Mouse (Mus musculus): Measurements from ENCODE around the gene Fanca.
A peak's percentile ranks its signal among the peaks of the same experiment; 100 is the strongest.
"Not testable (repeated sequence)": the region's sequence is repeated elsewhere in the genome, so short reads cannot be mapped to it uniquely, and the experiment has no call there.

Fanca gene

DNA sequence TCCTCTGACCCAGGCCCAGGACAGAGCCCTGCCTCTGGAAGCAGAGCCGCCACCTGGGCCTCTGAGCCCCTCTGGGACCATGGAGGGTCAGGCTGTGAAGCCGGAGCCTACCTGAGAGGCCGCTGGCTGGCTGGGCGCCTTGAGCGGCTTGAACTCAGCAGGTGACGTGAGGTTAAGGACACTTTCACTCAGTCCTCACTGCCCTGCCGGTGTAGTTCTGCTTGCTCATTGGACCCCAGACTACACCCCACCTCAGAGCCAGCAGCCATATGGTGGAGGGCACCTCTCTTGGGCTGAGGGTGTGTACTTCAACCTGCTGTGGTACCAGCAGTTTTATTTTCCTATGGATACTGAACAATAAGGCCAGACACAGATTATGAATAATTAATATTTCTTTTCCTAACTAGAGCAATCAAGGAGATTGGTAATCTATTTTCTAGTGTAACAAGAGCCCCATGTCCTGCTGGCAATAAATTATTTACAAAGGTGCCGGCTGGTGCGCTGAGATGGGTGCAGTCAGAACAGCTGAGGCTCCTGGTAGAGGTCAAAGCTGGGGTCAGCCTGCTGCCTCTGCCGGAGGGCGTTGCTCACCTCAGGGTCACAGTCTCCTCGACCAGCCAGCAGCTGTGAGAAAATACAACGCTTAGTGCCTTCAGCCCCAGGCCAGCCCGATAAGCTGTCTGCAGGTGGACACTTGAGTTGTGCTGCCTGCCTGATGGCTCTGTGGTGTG, 50.3 kb downstream of the Fanca start:
- no peak for DNase-seq

DNA sequence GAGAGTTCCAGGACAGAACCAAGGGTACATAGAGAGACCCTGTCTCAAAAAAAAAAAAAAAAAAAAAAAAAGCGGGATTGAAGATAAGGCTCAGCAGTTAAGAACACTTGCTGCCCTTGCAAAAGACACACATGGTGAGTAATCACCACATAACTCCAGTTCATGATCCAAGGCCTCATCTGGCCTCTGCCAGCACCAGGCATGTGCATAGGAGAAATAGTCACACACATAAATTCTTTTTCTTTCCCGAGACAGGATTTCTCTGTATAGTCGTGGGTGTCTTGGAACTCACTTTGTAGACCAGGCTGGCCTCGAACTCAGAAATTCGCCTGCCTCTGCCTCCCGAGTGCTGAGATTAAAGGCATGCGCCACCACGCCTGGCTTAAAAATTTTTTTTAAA, 60.8 kb downstream of the Fanca start:
- not testable (repeated sequence) for DNase-seq

DNA sequence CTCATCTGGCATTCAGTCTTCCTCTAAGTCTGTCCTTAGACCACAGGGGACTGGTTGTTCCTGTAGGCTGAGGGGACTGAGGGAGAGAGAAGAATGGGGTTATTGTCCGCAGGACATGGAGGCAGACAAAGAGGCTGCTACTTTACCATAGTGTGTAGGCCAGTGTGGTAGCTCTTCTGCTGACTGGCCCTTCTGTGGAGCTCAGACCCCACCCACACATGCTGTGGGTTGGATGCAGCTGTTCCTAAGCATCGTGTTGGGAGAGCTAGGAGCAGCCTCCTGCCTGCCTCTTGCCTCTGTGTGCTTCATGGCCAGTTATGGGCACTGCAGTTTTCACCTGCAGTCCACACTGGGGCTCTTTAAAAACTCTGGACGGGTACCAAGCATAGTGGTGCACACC, 61.3 kb downstream of the Fanca start:
- no peak for DNase-seq

DNA sequence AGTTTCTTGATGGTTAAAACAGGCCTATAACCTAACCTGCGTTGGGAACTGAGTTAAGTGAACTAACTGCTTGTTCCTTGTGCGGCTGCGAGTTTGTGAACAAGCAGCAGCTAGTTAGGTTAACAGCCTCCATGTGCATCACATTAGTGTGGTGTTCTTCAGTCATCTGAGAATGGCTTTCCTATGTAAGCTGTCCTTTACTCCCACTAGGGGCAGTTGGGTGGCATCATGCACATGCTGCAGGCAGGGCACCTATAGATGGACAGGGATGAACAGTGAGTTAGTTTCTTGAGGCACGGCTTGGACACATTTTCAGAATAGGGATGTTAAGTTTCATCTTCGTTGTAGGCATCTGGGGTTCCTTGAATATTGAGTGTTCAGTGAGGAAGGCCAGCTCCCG, 63.2 kb downstream of the Fanca start:
- no peak for DNase-seq

DNA sequence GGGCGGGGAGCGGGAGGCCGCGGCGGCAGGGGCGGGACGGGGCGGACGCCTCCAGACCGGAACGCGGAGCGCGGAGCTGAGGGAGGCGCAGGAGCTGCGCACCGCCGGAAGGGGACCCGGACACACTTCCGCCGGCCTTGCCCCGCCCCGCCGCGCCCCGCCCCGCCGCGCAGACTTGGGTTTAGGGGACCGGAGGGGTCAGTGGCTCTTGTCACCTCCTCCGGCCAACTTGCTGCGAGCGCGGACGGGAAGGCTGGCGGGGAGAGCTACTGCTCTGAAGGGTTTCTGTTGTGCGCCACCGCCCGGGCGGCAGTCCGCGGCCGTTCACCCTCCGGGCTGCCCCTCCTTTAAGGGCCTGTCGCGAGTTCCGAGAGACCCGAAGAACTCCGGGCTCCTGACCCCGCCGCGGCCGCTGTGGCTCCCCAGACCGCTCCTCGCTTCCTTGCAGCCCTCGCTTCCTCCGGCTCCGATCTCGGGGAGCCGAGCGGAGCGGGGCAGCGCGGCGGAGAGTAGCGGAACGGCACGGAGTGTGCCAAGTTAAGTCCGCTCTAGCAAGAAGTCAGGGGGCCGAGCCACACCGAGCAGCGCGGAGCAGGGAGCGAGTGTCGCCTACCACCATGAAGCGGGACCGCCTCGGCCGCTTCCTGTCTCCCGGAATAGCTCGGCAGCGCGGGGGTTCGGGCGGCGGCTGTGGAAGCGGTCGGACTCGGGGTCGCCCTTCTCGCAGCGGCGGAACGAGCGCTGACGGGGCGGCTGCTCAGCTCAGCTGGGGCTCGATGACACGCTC, 64.1 kb downstream of the Fanca start, which contains the start of the genes Zfp276 and Vps9d1:
TSS of gene Zfp276 (plus strand) at position 97 of the 787 bp plus-strand sequence.
TSS of gene Vps9d1 (minus strand) at position 250 of the 787 bp plus-strand sequence.
- peak; percentile 68 for DNase-seq

DNA sequence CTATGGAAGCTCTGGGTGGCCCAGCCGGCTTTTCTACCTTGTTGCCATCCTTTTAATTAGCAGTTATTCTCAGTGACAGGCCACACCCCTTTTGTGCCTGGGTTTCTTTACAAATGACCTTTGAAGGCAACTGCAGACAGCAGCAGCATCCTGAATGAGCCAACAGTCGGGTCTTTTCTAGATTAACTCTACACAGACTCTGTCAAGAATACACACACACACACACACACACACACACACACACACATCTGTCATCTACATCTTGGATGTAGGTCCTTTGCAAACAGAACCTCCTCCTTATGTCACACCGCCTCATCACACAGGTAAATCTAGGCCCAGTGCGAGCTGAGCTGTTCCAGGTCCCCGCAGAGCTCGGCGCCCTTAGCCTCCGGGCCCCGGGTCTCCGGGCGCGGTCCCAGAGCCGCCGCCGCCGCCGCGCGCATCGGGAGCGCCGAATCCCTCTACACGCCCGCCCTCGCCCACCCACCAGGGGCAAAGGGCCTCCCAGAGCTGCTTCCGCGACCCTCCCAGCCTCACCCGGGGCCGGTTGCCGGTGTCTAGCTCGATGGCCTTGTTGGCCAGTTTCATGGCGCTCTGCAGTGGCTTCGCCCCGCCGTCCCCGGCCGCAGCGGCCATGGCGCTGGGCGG, 64.8 kb downstream of the Fanca start:
- DNase-seq, result no peak

DNA sequence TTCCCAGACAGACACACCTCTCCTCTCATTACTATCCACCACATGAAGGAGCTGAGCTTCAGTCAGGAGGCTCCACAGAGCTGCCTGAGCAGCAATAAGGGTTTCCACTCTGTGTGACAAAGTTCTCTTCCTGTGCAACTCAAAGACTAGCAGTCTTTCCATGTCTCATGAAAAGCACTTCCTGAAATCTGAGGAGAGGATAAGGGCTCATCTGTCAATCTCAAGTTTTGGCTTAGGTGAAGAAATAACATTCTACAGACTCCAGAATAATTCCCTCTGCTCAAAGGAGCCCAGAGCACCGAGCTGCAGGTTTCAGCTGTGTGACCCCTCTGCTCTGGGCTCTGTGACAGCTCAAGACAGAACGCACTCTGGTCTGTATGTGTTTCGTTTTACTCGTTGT, 65.5 kb downstream of the Fanca start:
- DNase-seq, result no peak

DNA sequence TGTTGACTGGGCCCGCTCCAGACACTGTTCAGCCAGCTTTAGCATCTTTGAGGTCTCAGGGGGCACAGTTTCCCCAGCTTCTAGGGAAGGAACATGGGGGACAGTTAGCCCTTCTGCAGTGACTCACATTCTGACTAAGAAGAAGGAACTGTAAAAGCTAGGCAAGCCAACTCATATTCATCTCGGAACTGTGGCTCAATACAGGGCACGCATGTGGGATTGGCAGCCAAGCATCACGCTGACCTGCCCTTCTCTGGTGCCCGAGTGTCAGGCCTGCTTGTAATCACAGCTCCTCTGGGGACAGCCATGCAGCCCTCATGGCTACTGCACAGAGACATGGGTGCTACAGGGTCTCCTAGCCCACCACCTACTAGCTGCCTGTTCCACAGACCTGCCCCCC, 67.4 kb downstream of the Fanca start:
- DNase-seq, result no peak

DNA sequence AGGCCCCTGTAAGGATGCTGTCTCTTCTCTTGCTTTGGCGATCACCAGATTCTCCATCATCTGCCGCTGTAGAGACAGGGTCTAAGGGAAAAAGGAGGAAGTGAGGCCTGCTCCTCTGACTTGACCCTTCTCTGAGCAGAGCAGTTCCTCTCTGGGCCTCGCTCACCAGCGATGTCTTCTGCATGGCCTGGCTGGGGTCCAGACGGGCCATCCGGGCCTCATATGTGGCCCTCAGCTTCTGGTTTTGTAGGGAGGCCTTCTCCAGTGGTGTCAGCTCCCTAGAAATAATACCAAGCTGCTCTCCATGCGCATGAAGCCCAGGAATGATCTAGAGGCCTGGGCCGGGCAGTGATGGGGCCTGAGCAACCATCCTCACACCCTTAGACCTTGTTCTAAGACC, 69.8 kb downstream of the Fanca start:
- DNase-seq, result no peak

DNA sequence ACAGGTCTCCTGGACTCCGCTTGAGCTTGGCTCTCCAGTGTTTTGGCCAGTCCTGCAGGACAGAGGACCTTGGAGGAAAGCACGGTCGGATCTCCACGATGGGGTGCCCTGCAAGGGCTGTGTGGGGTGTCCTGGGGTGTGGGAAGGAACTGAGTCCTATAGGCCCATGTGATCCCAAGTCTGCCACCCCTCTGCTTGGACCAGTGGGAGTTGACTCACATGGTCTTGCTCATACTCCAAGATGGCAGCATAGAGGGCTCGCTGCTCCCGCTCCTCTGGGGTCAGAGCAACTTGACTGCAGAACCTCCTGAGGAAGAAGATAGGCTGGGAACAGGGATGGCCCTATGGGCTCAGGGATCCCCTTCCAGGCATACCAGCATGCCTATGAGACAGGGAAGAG, 70.6 kb downstream of the Fanca start:
- no peak for DNase-seq

DNA sequence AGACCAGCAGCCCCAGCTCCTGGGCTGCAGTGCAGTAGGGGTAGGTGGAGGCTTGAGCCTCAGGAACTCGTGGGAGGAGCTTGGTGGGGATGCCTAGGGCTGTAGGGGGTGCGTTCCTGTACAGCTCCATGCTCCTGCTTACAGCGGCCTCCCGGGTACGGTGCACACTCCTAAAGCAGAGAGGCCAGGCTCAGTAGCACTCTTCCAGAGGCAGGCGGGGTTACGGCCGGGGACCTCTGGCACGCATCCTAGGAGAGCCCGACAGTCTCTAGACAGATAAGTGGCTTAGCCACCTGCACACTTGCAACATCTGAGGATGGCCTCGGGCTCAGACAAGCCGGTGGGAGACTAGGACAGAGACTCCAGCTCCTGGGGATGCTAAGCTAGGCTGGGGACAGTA, 72.8 kb downstream of the Fanca start:
- DNase-seq, result no peak

DNA sequence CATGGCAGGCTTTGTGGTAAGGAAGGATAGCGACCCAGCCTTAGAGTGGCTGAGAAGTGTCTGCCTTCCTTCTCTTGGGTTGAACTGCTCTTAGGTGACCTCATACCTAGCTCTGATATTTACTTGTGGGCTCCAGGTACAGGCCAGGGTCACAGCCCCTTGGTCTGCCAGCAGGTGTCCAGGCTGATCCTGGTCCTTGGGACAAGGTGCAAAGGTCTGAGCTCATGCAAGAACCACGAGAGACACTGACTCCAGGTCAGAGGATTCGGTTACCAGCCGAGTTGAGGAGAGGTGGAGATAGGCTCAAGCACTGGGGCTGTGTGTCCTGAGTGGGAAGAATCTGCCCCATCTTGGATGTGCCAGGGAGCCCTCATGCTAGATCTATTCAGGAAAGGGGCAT, 74.0 kb downstream of the Fanca start:
- DNase-seq, result no peak

DNA sequence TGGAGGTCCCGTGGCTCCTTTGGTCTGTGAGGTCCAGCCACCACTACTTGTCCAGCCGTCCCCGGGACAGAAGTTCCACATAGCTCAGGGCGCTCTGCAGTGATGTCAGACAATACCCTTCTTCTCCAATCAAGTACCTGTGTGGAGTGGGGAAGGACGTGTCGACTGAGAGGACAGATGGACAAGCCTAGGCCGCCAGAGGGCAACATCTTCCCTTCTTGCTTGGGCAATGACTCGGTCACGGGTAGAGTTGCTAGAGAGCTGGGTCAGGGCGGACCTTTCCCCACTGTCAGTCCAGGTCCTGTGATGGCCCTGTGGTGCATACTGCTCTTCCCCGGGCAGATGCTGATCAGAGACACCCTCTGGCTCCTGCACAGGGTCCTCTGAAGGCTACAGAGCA, 75.3 kb downstream of the Fanca start:
- no peak for DNase-seq

DNA sequence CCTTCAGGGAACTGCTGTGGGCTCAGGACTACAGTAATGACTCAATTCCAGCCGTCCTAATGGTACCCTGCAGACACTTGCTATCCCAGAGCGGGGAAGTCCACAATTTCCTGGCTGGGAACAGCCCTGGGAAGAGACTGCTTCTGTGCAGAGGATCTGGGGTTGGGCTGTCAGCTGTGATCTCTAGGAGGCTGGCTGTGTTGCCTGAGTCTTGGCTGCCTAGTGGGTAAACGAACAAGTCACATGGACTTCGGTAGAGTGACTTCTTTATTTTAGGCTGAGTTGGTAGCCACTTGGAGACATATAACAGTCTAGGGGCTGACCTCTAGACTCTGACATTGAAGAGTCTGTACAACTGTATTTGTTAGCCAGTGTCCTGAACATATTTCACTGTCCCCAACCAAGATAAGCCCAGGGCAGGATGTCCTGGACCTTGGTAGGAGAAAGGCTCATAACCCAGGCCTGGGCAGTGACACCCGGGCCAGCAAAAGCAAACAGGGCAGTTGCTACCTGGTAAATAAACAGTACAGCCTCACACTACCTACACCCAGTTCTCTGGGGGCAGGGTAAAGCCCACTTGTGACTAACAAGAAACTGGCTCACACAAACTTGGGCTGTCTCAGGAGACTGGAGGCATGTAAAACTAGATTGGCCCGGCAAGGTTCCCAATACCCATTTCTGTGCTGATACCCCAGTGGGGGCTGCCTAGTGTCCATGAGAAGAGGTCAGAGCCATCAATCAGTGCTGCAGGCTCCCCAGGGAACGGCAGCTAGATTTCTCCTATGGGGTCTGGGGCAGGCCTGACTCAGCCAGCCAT, 76.1 kb downstream of the Fanca start:
- no peak for DNase-seq

DNA sequence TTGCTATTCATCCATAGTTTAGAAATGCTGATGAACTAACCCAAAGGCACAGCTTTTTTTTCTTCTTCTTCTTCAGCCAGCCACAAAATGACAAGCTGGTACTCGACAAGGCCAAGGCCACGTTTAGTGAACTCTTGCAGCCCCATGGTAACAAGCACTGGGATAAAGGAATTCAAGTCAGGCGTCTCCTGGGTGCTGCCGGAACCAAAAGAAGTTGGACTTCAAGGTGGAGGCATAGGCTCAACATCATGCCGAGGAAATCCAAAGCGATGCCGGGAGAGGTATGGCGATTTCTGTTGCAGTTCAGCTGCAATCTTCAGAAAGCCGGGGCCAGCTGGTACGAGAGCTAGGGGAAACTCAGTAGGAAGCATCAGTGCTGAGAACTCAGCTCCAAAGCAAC, 79.0 kb downstream of the Fanca start:
- no peak for DNase-seq

DNA sequence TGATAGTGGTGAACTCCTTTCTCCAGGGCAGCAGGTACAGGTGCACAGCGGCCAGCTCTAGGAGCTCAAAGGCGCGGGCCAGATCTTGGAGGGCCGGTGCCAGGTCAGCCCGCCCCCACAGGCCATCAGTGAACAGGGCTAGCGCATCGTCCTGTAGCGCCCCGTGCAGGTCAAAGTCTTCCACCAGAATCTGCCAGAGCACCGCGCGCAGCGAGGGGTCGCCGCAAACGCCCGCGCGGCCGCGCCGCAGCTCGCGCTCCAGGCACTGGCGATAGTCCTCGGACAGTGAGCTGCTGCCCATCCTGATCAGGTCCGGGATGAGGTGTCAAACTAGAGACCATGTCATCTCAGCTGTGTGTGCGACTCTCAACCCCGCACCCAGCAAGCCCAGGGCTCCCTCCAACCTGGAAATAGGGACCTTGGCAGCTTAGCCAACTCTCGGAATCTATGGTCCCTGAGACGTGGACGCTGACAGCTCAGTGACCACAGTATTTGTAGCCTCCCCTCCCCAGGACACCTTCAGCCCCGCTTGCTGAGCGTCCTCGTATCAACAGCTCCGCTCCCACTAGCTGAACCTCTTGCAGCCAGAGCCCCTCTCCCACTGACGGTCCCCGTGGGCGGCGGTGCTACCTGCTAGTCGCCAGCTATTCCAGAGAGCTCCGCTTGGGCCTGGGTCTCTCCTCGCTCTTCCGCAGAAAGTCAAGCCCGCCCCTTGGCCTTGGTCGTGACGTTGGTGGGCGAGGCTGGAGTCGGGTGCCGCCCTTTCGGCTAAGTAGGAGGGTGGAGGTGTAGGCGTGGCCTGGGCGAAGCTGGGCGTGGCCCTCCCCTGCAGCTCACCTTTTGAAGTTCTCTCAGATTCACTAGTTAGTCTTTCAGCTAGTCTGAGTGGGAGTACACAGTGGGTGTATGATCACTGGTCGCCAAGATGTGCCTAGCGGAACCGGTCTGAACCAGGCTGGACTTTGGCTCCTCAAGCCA, 82.6 kb downstream of the Fanca start, which contains the start of gene Spata2l:
TSS of gene Spata2l (minus strand) at position 714 of the 978 bp plus-strand sequence.
- peak; percentile 90 to 91 for DNase-seq

DNA sequence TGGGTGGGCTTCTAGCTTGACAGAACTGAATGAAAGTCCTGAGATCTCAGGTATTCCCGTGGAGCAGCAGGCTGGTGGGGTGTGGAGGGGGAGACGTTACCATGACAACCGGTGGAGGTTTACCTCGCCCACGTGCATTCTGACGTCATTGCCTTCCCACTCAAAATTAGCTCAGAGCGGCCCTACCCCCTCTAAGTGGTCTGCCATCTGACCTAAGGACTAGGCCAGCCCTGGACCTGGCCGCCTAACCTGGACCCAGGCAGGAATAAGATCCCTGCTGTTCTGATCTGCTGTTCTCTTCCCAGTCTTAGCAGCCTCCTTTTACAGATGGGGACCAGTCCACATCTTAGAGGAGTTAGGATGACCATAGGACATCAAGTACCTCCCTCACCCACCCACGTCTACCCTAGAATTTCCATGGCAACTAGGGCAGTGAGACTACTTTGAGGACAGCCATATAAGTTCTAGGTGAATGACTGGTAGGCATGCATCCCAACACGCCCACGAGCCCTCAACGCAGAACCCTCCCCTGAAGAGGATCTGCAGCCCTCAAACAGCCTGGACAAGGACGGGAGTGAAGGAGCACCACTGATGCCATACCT, 83.4 kb downstream of the Fanca start:
- peak in 1 of 2 experiments; percentile 22 for DNase-seq

DNA sequence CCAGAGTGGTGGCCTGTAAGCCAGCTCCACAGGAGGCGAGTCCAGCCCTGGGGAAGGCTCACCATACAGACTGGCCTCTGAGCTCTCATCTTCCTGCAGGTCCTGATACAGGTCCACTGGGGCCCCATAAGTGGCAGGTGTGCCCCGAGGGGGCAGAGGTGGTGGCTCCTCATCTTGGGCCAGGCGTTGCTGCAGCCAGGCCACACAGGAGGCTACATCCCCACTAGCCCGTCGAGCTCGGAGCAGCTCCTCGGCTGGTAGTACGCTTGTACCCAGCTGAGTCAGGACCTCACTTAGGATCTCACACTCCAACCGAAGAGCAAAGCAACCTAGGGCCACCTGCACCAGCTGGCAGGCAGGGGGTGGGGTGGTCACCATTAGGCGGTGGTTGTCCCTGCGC, 84.6 kb downstream of the Fanca start:
- DNase-seq, result no peak

DNA sequence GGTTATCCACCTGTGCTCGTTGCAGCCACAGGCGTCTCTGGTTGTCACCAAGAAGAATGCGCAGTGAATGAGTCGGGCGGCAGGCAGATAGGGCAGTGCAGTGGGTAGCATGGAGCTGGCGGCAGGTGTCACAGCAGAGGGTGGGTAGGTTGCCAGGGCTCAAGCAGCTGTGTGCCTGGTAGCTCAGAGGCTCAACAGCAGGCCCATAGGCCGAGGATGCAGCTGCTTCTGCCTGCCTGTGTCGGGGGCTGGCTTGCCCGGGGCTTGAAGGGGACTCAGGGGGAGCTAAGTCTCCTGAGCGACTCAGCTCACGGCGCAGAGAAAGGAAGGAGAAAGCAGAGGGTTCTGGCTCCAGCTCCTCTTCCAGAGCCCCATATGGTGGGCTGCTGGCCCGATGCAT, 85.1 kb downstream of the Fanca start:
- DNase-seq, result no peak

DNA sequence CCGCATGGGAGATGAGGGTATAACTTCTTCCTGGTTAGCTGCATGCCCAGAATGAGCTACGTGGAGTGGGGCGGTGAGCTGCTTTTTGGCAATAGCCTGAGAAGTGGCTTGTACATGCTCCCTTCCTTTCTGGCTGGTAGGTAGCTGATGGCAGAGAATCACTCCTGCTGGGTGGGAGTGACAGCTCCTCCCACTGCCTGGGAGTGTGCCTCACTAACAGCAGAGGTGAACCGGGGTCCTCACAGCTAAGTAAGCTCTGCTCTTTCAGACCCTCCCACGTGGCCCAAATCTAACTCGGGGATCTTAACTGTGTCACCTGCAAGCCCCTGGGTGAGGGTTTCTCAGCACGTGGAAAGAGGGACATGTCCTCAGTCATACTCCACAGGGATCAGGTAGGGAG, 85.8 kb downstream of the Fanca start:
- DNase-seq, result no peak

DNA sequence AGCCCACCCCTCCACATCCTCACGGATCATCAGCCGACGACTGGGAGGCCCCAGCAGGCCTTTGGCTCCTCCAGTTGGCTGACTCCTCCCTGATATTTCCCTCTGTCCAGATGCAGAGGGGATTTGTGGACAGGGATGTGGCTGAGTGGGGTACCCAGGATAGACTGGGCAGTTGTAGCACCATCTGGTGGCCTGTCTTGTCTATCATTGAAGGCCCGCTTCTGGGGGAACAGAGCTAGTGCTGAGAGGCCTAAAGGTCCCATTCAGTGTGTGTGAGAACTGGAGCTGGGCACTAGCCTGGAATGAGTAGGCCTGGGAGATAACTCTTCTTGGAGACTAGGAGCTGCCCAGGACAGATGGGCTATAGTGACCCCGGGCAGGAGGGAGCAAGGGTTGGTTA, 86.6 kb downstream of the Fanca start:
- DNase-seq, result no peak
